Mouse (Mus musculus) embryonic facial prominence, embryonic 12.5 days (tissue): Measurements from ENCODE around the gene Ern1. TPM values are rescaled to one million over a fixed set of nuclear protein-coding genes. Genes with fewer than 3 reads are reported as not detected.

ENCODE experiments used
- ATAC-seq: fragments of 200-750 bp; cut with Nextera tagmentation; 2 replicates; pipeline ENCODE4 v1.8.0; 2017; ENCODE audit not compliant: insufficient number of reproducible peaks, insufficient read depth, low FRiP score, low TSS enrichment
- H3K27ac ChIP-seq: fragments of 300-500 bp; sonication (generic); 2 replicates; pipeline ENCODE4 v1.5.1; 2016; ENCODE audit warnings: mild to moderate bottlenecking
- H3K27me3 ChIP-seq: fragments of 300-500 bp; sonication (generic); 2 replicates; pipeline ENCODE4 v1.6.1; 2016; ENCODE audit warnings: mild to moderate bottlenecking, moderate library complexity
- H3K36me3 ChIP-seq: fragments of 300-500 bp; sonication (generic); 2 replicates; pipeline ENCODE4 v1.6.1; 2016; ENCODE audit warnings: mild to moderate bottlenecking
- H3K4me1 ChIP-seq: fragments of 300-500 bp; sonication (generic); 2 replicates; pipeline ENCODE4 v1.6.1; 2016
- H3K4me2 ChIP-seq: fragments of 300-500 bp; sonication (generic); replicated peaks from 2 replicates; pipeline ENCODE4 v1.6.1; 2016; ENCODE audit warnings: mild to moderate bottlenecking, moderate library complexity
- H3K4me3 ChIP-seq: fragments of 300-500 bp; sonication (generic); 2 replicates; pipeline ENCODE4 v1.5.1; 2016; ENCODE audit warnings: mild to moderate bottlenecking
- H3K9ac ChIP-seq: fragments of 300-500 bp; sonication (generic); 2 replicates; pipeline ENCODE4 v1.6.1; 2016; ENCODE audit warnings: mild to moderate bottlenecking, moderate library complexity
- H3K9me3 ChIP-seq: fragments of 300-500 bp; sonication (generic); 2 replicates; pipeline ENCODE4 v1.6.1; 2016; ENCODE audit warnings: mild to moderate bottlenecking, moderate library complexity
- WGBS: fragments of 180-500 bp; shearing (Covaris S2); methylation state at CpG from one replicate; pipeline ENCODE4 v1.1.7; 2016; 5-methylcytosine and 5-hydroxymethylcytosine counted together
- polyA plus RNA-seq: library from polyadenylated mRNA; unstranded; fragments of >200 nt; fragmentation: Nextera tagmentation; extraction: Ambion mirVana; gene quantifications from 2 replicates; pipeline ENCODE4 v1.2.1, GENCODE M21; 2016

Ern1 gene
- polyA plus RNA-seq, 1 experiment from 2014 or later = 8.1 TPM

DNA sequence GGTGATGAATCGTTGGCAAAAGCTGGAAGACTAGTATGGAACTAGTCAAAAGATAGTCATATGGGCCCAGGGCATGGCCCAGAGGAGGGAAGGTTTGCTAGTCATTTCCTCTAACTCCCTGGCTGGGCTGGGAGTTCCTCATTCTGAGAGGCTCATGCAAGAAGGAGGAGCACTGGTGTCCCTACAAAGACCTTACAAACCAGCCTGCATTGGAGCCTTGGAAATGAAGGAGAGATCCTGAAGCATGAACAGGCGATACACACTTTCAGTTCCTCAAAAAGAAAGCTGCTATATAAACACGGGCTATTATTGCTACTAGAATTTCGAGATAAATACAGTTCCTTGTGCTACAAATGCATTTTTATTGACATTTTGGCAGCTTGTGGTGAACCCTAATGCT lies 59.5 kb downstream of the Ern1 start:
- H3K4me2 ChIP-seq = no peak overlapping the region
- no peak overlapping the region for H3K9ac ChIP-seq
- 0 out of 2 replicates have a peak, but pooled peaks cover 4% of the 10 kb centered on the region for H3K36me3 ChIP-seq
- H3K27me3 ChIP-seq = no peaks in the 10 kb centered on the region
- H3K4me3 ChIP-seq = no peak overlapping the region
- H3K9me3 ChIP-seq = no peaks in the 10 kb centered on the region
- no peaks in the 10 kb centered on the region for H3K4me1 ChIP-seq
- H3K27ac ChIP-seq = no peak overlapping the region
- ATAC-seq = no peak
- 76% methylated on average over 4 of the region's 4 CpGs for WGBS

DNA sequence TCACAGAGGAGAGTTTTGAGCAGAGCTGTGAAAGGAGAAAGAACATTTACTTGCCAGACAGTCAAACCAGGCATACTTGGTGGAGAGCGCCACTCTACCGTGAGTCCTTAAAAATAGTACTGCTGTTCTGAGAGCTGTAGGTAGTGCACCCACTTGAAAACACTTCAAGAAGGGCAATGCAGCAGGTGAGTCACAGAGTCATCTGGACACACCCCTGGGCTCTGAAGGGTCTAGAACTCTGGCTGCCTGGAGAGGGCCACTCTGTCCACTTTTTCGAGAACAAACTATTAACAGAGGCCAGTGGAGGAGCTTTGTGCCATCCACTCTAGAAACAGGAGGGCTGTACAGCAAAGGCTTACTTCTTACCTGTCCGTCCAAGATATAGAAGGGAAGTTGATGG lies 61.2 kb downstream of the Ern1 start:
- no peak for ATAC-seq
- 92% methylated on average over 4 of the region's 4 CpGs for WGBS
- H3K9me3 ChIP-seq = no peaks in the 10 kb centered on the region

DNA sequence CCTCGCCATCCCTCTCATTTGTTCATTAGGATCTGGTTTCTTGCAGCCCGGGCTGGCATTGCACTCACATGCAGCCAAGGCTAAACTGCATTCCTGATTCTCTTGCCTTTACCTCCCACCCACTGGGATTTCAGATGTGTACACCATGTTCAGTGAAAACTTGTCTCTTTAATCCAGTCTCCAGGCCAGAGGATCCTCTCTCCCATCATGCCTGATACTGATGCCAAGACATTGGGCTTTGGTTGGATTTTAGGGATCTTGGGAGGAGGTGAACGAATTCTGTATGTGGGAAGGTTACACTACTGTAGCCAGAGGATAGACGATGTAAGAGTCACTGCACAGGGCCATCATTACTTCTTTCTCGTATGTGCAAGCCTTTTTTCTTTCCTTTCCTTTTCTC lies 62.5 kb downstream of the Ern1 start:
- no peaks in the 10 kb centered on the region for H3K9me3 ChIP-seq
- no peak overlapping the region for H3K9ac ChIP-seq
- H3K27me3 ChIP-seq = no peaks in the 10 kb centered on the region
- peaks cover 4% of the 10 kb centered on the region; the same call in 1 of the 2 replicates for H3K36me3 ChIP-seq
- no peaks in the 10 kb centered on the region for H3K4me1 ChIP-seq
- H3K4me2 ChIP-seq = no peak overlapping the region
- no peak for ATAC-seq
- H3K4me3 ChIP-seq = no peak overlapping the region
- H3K27ac ChIP-seq = no peak overlapping the region
- 87% methylated on average over 5 of the region's 5 CpGs for WGBS

More for the DNA sequence above, 61.2 kb downstream of the Ern1 start:
- H3K4me3 ChIP-seq = no peak overlapping the region
- H3K9ac ChIP-seq = no peak overlapping the region
- H3K36me3 ChIP-seq = peaks cover 4% of the 10 kb centered on the region; the same call in 1 of the 2 replicates
- no peaks in the 10 kb centered on the region for H3K4me1 ChIP-seq
- H3K27ac ChIP-seq = no peak overlapping the region
- H3K4me2 ChIP-seq = no peak overlapping the region
- no peaks in the 10 kb centered on the region for H3K27me3 ChIP-seq

GRCm38 (mm10) chr11:106419262-106420102 lies 68.2 kb downstream of the Ern1 start:
- no peak overlapping the region for H3K4me2 ChIP-seq
- ATAC-seq = no peak
- WGBS = 76% methylated on average over 9 of the region's 9 CpGs

GRCm38 (mm10) chr11:106418622-106419196 lies 68.9 kb downstream of the Ern1 start:
- no peak for ATAC-seq
- no peaks in the 10 kb centered on the region for H3K9me3 ChIP-seq
- 39% methylated on average over 4 of the region's 4 CpGs for WGBS
- no peak overlapping the region for H3K27ac ChIP-seq
- H3K4me2 ChIP-seq = no peak overlapping the region
- H3K4me3 ChIP-seq = no peak overlapping the region
- H3K9ac ChIP-seq = no peak overlapping the region
- no peaks in the 10 kb centered on the region; the same call in 1 of the 2 replicates for H3K36me3 ChIP-seq
- no peaks in the 10 kb centered on the region for H3K4me1 ChIP-seq
- no peaks in the 10 kb centered on the region for H3K27me3 ChIP-seq

More at GRCm38 (mm10) chr11:106419262-106420102, 68.2 kb downstream of the Ern1 start:
- Histone ChIP-seq H3K4me1 (no peaks in the 10 kb centered on the region), H3K9ac (no peak overlapping the region), H3K4me3 (no peak overlapping the region), H3K9me3 (no peaks in the 10 kb centered on the region), H3K36me3 (no peaks in the 10 kb centered on the region; the same call in 1 of the 2 replicates), H3K27me3 (no peaks in the 10 kb centered on the region), H3K27ac (no peak overlapping the region)

DNA sequence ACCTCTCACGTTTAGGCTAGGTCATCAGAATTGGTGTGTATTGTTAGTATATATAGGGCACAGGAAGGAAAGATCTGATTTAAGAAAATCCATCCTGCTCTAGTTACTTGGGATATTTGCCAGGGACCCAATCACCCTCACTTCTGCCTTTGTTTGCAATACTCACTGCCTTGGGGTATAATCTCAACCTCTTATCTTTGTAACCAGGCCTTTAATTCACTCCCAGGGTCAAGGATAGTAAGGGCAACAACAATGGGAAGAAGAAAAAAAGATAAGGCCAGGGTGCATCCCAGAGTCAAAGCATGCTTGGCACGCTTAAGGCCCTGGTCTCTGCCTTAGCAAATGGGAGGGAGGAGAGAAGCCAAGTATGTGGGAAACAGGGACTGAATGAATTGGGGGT lies 69.8 kb downstream of the Ern1 start:
- Histone ChIP-seq H3K27me3 (no peaks in the 10 kb centered on the region), H3K9me3 (no peaks in the 10 kb centered on the region), H3K4me1 (no peaks in the 10 kb centered on the region), H3K4me3 (no peak overlapping the region), H3K9ac (no peak overlapping the region), H3K36me3 (peaks cover 5% of the 10 kb centered on the region; the same call in 1 of the 2 replicates), H3K4me2 (no peak overlapping the region), H3K27ac (no peak overlapping the region)
- ATAC-seq = no peak
- 92% methylated on average over 2 of the region's 2 CpGs for WGBS

GRCm38 (mm10) chr11:106416331-106416730 lies 71.3 kb downstream of the Ern1 start:
- H3K27me3 ChIP-seq = no peaks in the 10 kb centered on the region
- no peaks in the 10 kb centered on the region for H3K9me3 ChIP-seq
- H3K4me3 ChIP-seq = no peak overlapping the region
- no peaks in the 10 kb centered on the region for H3K4me1 ChIP-seq
- H3K4me2 ChIP-seq = no peak overlapping the region
- no peak overlapping the region for H3K9ac ChIP-seq
- peaks cover 6% of the 10 kb centered on the region; the same call in 1 of the 2 replicates for H3K36me3 ChIP-seq
- no peak for ATAC-seq
- 73% methylated on average over 3 of the region's 3 CpGs for WGBS
- no peak overlapping the region for H3K27ac ChIP-seq

- no peak overlapping the region for H3K9ac ChIP-seq
- H3K27ac ChIP-seq = no peak overlapping the region
- WGBS = 85% methylated on average over 3 of the region's 3 CpGs
- H3K4me3 ChIP-seq = no peak overlapping the region
- H3K27me3 ChIP-seq = no peaks in the 10 kb centered on the region
- H3K36me3 ChIP-seq = peaks cover 10% of the 10 kb centered on the region; the same call in 1 of the 2 replicates
- no peak overlapping the region for H3K4me2 ChIP-seq
- no peaks in the 10 kb centered on the region for H3K9me3 ChIP-seq
- no peak for ATAC-seq
- no peaks in the 10 kb centered on the region for H3K4me1 ChIP-seq
Measured at GRCm38 (mm10) chr11:106412641-106413360, 74.9 kb downstream of the Ern1 start.

DNA sequence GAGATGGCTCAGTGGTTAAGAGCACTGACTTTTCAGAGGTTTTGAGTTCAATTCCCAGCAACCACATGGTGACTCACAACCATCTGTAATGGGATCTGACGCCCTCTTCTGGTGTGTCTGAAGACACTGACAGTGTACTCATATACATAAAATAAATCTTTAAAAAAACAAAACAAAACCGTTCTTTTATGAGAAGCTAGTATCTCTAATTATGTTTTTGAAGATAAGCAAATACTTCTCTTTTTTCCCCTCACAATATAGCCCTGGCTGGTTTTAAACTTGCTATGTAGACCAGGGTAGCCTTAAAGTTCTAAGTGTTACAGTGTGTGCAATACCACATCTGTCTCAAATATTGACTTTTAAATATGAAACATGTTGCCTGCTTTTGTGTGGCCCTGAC lies 76.5 kb downstream of the Ern1 start:
- 83% methylated on average over 2 of the region's 2 CpGs for WGBS

DNA sequence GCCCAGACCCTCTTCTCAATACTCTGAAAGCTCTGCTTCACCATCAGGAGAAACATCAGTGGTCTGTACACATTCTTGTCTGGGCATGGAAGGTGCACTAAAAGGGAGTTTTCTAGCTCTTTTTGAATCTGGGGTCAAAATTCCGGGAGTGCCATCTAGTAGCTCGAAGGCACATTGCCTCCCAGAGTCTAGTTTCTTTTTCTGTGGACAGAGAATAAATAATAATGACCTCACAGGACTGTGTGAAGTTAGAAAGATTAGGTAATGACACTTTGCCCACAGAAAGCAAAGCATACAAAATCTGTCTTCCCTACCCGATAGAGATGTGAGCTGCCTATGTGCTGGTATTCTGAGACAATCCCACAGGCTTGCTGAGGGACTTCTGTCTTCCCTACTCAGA lies 77.1 kb downstream of the Ern1 start:
- ATAC-seq = no peak
- no peak overlapping the region for H3K9ac ChIP-seq
- no peak overlapping the region for H3K4me3 ChIP-seq
- H3K4me1 ChIP-seq = no peaks in the 10 kb centered on the region
- no peaks in the 10 kb centered on the region for H3K27me3 ChIP-seq
- 80% methylated on average over 3 of the region's 3 CpGs for WGBS
- H3K9me3 ChIP-seq = no peaks in the 10 kb centered on the region
- H3K27ac ChIP-seq = no peak overlapping the region
- H3K36me3 ChIP-seq = peaks cover 29% of the 10 kb centered on the region
- no peak overlapping the region for H3K4me2 ChIP-seq

More for the DNA sequence above, 76.5 kb downstream of the Ern1 start:
- Histone ChIP-seq H3K9ac (no peak overlapping the region), H3K27me3 (no peaks in the 10 kb centered on the region), H3K4me1 (no peaks in the 10 kb centered on the region), H3K27ac (no peak overlapping the region), H3K36me3 (peaks cover 23% of the 10 kb centered on the region), H3K4me2 (no peak overlapping the region), H3K4me3 (no peak overlapping the region), H3K9me3 (no peaks in the 10 kb centered on the region)
- ATAC-seq = no peak

DNA sequence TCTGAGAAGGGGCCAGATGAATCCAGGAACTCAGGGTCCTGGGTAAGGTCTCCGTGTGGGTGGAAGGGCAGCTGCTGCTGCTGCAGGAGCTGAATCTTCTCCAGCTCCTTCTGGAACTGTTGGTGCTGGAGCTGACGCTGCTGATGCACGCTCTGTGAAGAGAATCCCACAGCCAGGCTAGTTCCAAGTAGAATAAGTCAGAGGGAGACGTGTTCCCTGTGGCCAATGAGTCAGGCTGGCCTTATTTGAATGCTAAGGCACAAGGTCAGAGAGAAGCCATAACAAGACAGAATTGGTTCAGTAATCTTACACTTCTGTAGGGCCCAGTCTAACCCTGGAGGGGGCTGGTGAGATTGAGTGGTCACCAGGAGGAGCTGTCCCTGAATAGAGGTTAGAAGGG lies 77.6 kb downstream of the Ern1 start:
- Histone ChIP-seq H3K27ac (no peak overlapping the region), H3K9me3 (no peaks in the 10 kb centered on the region), H3K36me3 (peaks cover 32% of the 10 kb centered on the region), H3K4me3 (no peak overlapping the region), H3K4me2 (no peak overlapping the region), H3K4me1 (no peaks in the 10 kb centered on the region), H3K27me3 (no peaks in the 10 kb centered on the region), H3K9ac (no peak overlapping the region)
- 63% methylated on average over 4 of the region's 4 CpGs for WGBS
- ATAC-seq = no peak
